Mouse (Mus musculus): ENCODE data around the gene Gm45021.

Gm45021 gene

GRCm38 (mm10) chr6:48572572-48573061 is 16.8 kb upstream of the Gm45021 start, which contains the start of gene Rarres2:
Gene Rarres2 (minus strand): TSS chr6:48572789.
- no peak for DNase-seq (ENCODE audit: low spot score)

- DNase-seq (ENCODE audit: low spot score) = no peak
Observed at GRCm38 (mm10) chr6:48573280-48573679, 16.1 kb upstream of the Gm45021 start.

- DNase-seq (ENCODE audit: low spot score) = no peak
Observed at GRCm38 (mm10) chr6:48573981-48574380, 15.4 kb upstream of the Gm45021 start.

GRCm38 (mm10) chr6:48578736-48579135 is 10.7 kb upstream of the Gm45021 start:
- no peak for DNase-seq (ENCODE audit: low spot score)

GRCm38 (mm10) chr6:48579215-48579648 is 10.2 kb upstream of the Gm45021 start:
- no peak for DNase-seq (ENCODE audit: low spot score)

- no peak for DNase-seq (ENCODE audit: low spot score)
Observed at GRCm38 (mm10) chr6:48581257-48581656, 8.2 kb upstream of the Gm45021 start.

- DNase-seq (ENCODE audit: low spot score) = no peak
Observed at GRCm38 (mm10) chr6:48582037-48582436, 7.4 kb upstream of the Gm45021 start.

- no peak for DNase-seq (ENCODE audit: low spot score)
Observed at GRCm38 (mm10) chr6:48591221-48591845, 1.9 kb downstream of the Gm45021 start.

- DNase-seq (ENCODE audit: low spot score) = no peak
Observed at GRCm38 (mm10) chr6:48591871-48592270, 2.5 kb downstream of the Gm45021 start.

GRCm38 (mm10) chr6:48593158-48594042 is 4.0 kb downstream of the Gm45021 start, which contains the start of the genes Repin1 and Gm44965:
Gene Repin1 (plus strand): TSS chr6:48593883.
Gene Gm44965 (plus strand): TSS chr6:48593941.
- DNase-seq (ENCODE audit: low spot score) = peak; percentile 93

- peak; percentile 43 for DNase-seq (ENCODE audit: low spot score)
Observed at GRCm38 (mm10) chr6:48594043-48594738, 4.8 kb downstream of the Gm45021 start.

- DNase-seq (ENCODE audit: low spot score) = no peak
Observed at GRCm38 (mm10) chr6:48595278-48595677, 5.9 kb downstream of the Gm45021 start.

GRCm38 (mm10) chr6:48596545-48597232 is 7.3 kb downstream of the Gm45021 start:
- no peak for DNase-seq (ENCODE audit: low spot score)

GRCm38 (mm10) chr6:48597233-48597625 is 7.8 kb downstream of the Gm45021 start:
- DNase-seq (ENCODE audit: low spot score) = no peak

- no peak for DNase-seq (ENCODE audit: low spot score)
Observed at GRCm38 (mm10) chr6:48600594-48600993, 11.2 kb downstream of the Gm45021 start.

GRCm38 (mm10) chr6:48601271-48602079 is 12.1 kb downstream of the Gm45021 start, which contains the start of gene Zfp775:
Gene Zfp775 (plus strand): TSS chr6:48602063.
- DNase-seq (ENCODE audit: low spot score) = peak; percentile 92

GRCm38 (mm10) chr6:48602080-48602741 is 12.8 kb downstream of the Gm45021 start:
- peak; percentile 27 for DNase-seq (ENCODE audit: low spot score)

- DNase-seq (ENCODE audit: low spot score) = no peak
Observed at GRCm38 (mm10) chr6:48608124-48608523, 18.7 kb downstream of the Gm45021 start.

GRCm38 (mm10) chr6:48609512-48609911 is 20.1 kb downstream of the Gm45021 start:
- no peak for DNase-seq (ENCODE audit: low spot score)

- DNase-seq (ENCODE audit: low spot score) = no peak
Observed at GRCm38 (mm10) chr6:48610657-48611056, 21.2 kb downstream of the Gm45021 start.
